Mouse (Mus musculus): ENCODE data around the gene Pram1.

GRCm38 (mm10) chr17:33597271-33597670, 40.6 kb upstream of the Pram1 start:
- TF ChIP-seq FLI1 (IDR thresholded peaks at IDR 0.05; ENCODE audit: low read length) (no peak), GATA1 (IDR thresholded peaks at IDR 0.05; ENCODE audit: borderline replicate concordance, low read length) (no peak)

Data from megakaryocyte, embryonic 14.5 days (primary cell).